Mouse (Mus musculus) G1E (cell line): ENCODE data around the gene Irf1.

Source experiments
- CTCF ChIP-seq: IDR thresholded peaks from 2 replicates; pipeline ENCODE4 v1.5.1; 2012; ENCODE audit warnings: low read depth, low read length, inconsistent platforms, mixed read lengths
- GATA1 ChIP-seq: IDR thresholded peaks from 2 replicates; pipeline ENCODE4 v1.6.1; 2012; ENCODE audit warnings: borderline replicate concordance, low read length, inconsistent platforms, mixed read lengths

DNA sequence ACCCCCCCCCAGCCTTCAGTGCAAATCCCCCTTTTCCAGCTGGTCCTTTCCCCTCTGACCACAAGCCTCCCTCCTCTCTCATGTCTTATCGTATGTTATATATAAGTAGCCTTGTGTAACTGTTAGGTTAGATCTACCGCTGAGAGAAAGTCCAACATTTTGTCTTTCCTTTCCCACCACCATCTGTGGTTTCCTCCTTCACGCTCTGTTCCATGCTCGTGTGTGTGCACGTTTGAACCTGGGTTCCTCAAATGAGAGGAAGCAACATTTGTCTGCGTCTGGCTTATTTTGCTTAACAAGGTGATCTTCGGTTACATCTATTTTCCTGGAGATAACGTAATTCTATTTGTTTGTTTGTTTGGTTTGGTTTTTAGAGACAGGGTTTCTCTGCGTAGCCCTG lies 21.8 kb upstream of the Irf1 start:
- TF ChIP-seq CTCF (no peak), GATA1 (no peak)
